Mouse (Mus musculus) olfactory bulb, adult 2 months (tissue): ENCODE measurements around the gene Crocc. TPM values are rescaled to one million over a fixed set of nuclear protein-coding genes. Genes with fewer than 3 reads are reported as not detected.

Experiments used
- H3K27ac ChIP-seq: fragments of 200-500 bp; 2 replicates; pipeline ENCODE4 v1.5.1; 2012; ENCODE audit warnings: low read depth, low read length; ENCODE audit not compliant: insufficient read depth
- H3K4me1 ChIP-seq: fragments of 200-500 bp; 2 replicates; pipeline ENCODE4 v1.6.1; 2012; ENCODE audit warnings: low read length; ENCODE audit not compliant: control insufficient read depth, insufficient read depth
- H3K4me3 ChIP-seq: fragments of 200-500 bp; 2 replicates; pipeline ENCODE4 v1.5.1; 2012; ENCODE audit warnings: mild to moderate bottlenecking, low read depth, low read length, moderate library complexity; ENCODE audit not compliant: insufficient read depth
- CTCF ChIP-seq: fragments of 200-500 bp; IDR thresholded peaks from 2 replicates; pipeline ENCODE4 v1.5.1; 2012; ENCODE audit warnings: low read depth, mild to moderate bottlenecking, low read length, moderate library complexity; ENCODE audit not compliant: insufficient read depth
- POLR2A ChIP-seq: fragments of 200-500 bp; IDR thresholded peaks from 2 replicates; pipeline ENCODE4 v1.6.1; 2012; ENCODE audit warnings: mild to moderate bottlenecking, low read depth, low read length, moderate library complexity; ENCODE audit not compliant: insufficient read depth
- WGBS: fragments of 180-500 bp; shearing (Covaris S2); methylation state at CpG from one replicate; pipeline ENCODE4 v1.1.7; 2018; 5-methylcytosine and 5-hydroxymethylcytosine counted together
- polyA plus RNA-seq: library from polyadenylated mRNA; stranded (reverse); fragments of >200 nt; gene quantifications from 2 replicates; pipeline ENCODE4 v1.2.4, GENCODE M21; 2012; ENCODE audit warnings: low replicate concordance; ENCODE audit not compliant: missing spikeins, insufficient read depth, insufficient read length

Gene Crocc
- polyA plus RNA-seq, 1 experiment, result not detected

GRCm38 (mm10) chr4:141069731-141070130, 9.4 kb upstream of the Crocc start:
- 47% methylated on average over 4 of the region's 4 CpGs for WGBS
- TF ChIP-seq CTCF (peak; percentile 39; the same call in 1 of the 2 replicates), POLR2A (no peak)
- Histone ChIP-seq H3K4me3 (no peak overlapping the region), H3K4me1 (peaks cover 5% of the 10 kb centered on the region), H3K27ac (no peak overlapping the region)

GRCm38 (mm10) chr4:141068655-141069054, 8.3 kb upstream of the Crocc start:
- Histone ChIP-seq H3K27ac (no peak overlapping the region), H3K4me3 (no peak overlapping the region), H3K4me1 (peaks cover 9% of the 10 kb centered on the region)
- 94% methylated on average over 8 of the region's 8 CpGs for WGBS
- no peak for TF ChIP-seq POLR2A
- TF ChIP-seq CTCF, result no peak

GRCm38 (mm10) chr4:141067516-141068046, 7.2 kb upstream of the Crocc start:
- WGBS, result 78% methylated on average over 9 of the region's 9 CpGs
- Histone ChIP-seq H3K4me3 (no peak overlapping the region), H3K4me1 (peaks cover 9% of the 10 kb centered on the region), H3K27ac (no peak overlapping the region)
- no peak for TF ChIP-seq POLR2A
- no peak for TF ChIP-seq CTCF

GRCm38 (mm10) chr4:141066709-141067515, 6.6 kb upstream of the Crocc start:
- 48% methylated on average over 12 of the region's 12 CpGs for WGBS
- Histone ChIP-seq H3K4me3 (no peak overlapping the region), H3K4me1 (peaks cover 9% of the 10 kb centered on the region), H3K27ac (no peak overlapping the region)
- no peak for TF ChIP-seq CTCF
- no peak for TF ChIP-seq POLR2A

GRCm38 (mm10) chr4:141065123-141065522, 4.8 kb upstream of the Crocc start:
- 3% methylated on average over 8 of the region's 8 CpGs for WGBS
- TF ChIP-seq CTCF (peak; percentile 95), POLR2A (no peak)

GRCm38 (mm10) chr4:141064104-141064659, 3.8 kb upstream of the Crocc start:
- WGBS, result 73% methylated on average over 4 of the region's 4 CpGs
- TF ChIP-seq POLR2A (no peak), CTCF (no peak)
- Histone ChIP-seq H3K4me3 (no peak overlapping the region), H3K27ac (no peak overlapping the region), H3K4me1 (peaks cover 17% of the 10 kb centered on the region)

More at GRCm38 (mm10) chr4:141065123-141065522, 4.8 kb upstream of the Crocc start:
- Histone ChIP-seq H3K4me1 (peaks cover 12% of the 10 kb centered on the region), H3K27ac (peak overlapping the region; percentile 46), H3K4me3 (no peak overlapping the region)

GRCm38 (mm10) chr4:141059616-141060425, 529 bp downstream of the Crocc start:
- TF ChIP-seq CTCF (no peak), POLR2A (peak; percentile 70; the same call in 1 of the 2 replicates)
- H3K27ac ChIP-seq, result peak overlapping the region; percentile 11; the same call in 1 of the 2 replicates
- WGBS, result 3% methylated on average over 32 of the region's 32 CpGs
- H3K4me1 ChIP-seq, result peaks cover 19% of the 10 kb centered on the region
- peak overlapping the region; percentile 76 for H3K4me3 ChIP-seq

GRCm38 (mm10) chr4:141058835-141059234, 1.5 kb downstream of the Crocc start:
- 70% methylated on average over 9 of the region's 9 CpGs for WGBS
- H3K27ac ChIP-seq, result no peak overlapping the region
- no peak overlapping the region for H3K4me3 ChIP-seq
- peaks cover 22% of the 10 kb centered on the region for H3K4me1 ChIP-seq
- no peak for TF ChIP-seq POLR2A
- TF ChIP-seq CTCF, result no peak

GRCm38 (mm10) chr4:141056970-141057369, 3.4 kb downstream of the Crocc start:
- no peak for TF ChIP-seq POLR2A
- TF ChIP-seq CTCF, result no peak
- Histone ChIP-seq H3K27ac (no peak overlapping the region), H3K4me3 (no peak overlapping the region), H3K4me1 (peaks cover 39% of the 10 kb centered on the region)
- WGBS, result 95% methylated on average over 10 of the region's 10 CpGs
